Mouse (Mus musculus) gastrocnemius, postnatal 10 days (tissue): ENCODE data around the gene BC030867. TPM values are rescaled to one million over a fixed set of nuclear protein-coding genes. Genes with fewer than 3 reads are reported as not detected.

Source experiments
- DNase-seq: peaks from one replicate; pipeline ENCODE4 v3.0.0; 2021; ENCODE audit warnings: mixed read lengths
- total RNA-seq, 2 experiments: library from RNA; stranded (reverse); gene quantifications; 2 replicates each; pipeline ENCODE4 v1.2.3; 2021

BC030867 gene
- total RNA-seq, 2 experiments from 2014 or later = 0.99 to 1.2 TPM

- no peak for DNase-seq
These were observed 27.3 kb upstream of the BC030867 start for GRCm38 (mm10) chr11:102221243-102221953.

- no peak for DNase-seq
These were observed 26.7 kb upstream of the BC030867 start for GRCm38 (mm10) chr11:102221954-102222351.

- DNase-seq = no peak
These were observed 25.5 kb upstream of the BC030867 start for GRCm38 (mm10) chr11:102223166-102223565.

GRCm38 (mm10) chr11:102224686-102225085 lies 24.0 kb upstream of the BC030867 start:
- DNase-seq = no peak

- no peak for DNase-seq
These were observed 23.5 kb upstream of the BC030867 start for GRCm38 (mm10) chr11:102225221-102225620.

GRCm38 (mm10) chr11:102226067-102226978 lies 22.4 kb upstream of the BC030867 start:
- no peak for DNase-seq

GRCm38 (mm10) chr11:102227270-102228190 lies 21.2 kb upstream of the BC030867 start:
- DNase-seq = no peak

- no peak for DNase-seq
These were observed 20.5 kb upstream of the BC030867 start for GRCm38 (mm10) chr11:102228191-102228545.

- DNase-seq = no peak
These were observed 19.9 kb upstream of the BC030867 start for GRCm38 (mm10) chr11:102228646-102229268.

- peak; percentile 17 for DNase-seq
These were observed 19.2 kb upstream of the BC030867 start for GRCm38 (mm10) chr11:102229331-102229953.

GRCm38 (mm10) chr11:102230006-102230741 lies 18.5 kb upstream of the BC030867 start, which contains the start of gene Hdac5:
Gene Hdac5 (minus strand): TSS chr11:102230166.
- peak; percentile 96 for DNase-seq

- DNase-seq = no peak
These were observed 12.7 kb upstream of the BC030867 start for GRCm38 (mm10) chr11:102236022-102236421.

- DNase-seq = no peak
These were observed 8.0 kb upstream of the BC030867 start for GRCm38 (mm10) chr11:102240636-102241035.

- no peak for DNase-seq
These were observed 7.4 kb upstream of the BC030867 start for GRCm38 (mm10) chr11:102241246-102241645.

- DNase-seq = no peak
These were observed 6.8 kb upstream of the BC030867 start for GRCm38 (mm10) chr11:102241874-102242273.

GRCm38 (mm10) chr11:102244926-102245449 lies 3.7 kb upstream of the BC030867 start:
- DNase-seq = peak; percentile 51

- DNase-seq = no peak
These were observed 3.0 kb upstream of the BC030867 start for GRCm38 (mm10) chr11:102245581-102246272.

- no peak for DNase-seq
These were observed 2.4 kb upstream of the BC030867 start for GRCm38 (mm10) chr11:102246273-102246635.

- DNase-seq = no peak
These were observed 1.8 kb upstream of the BC030867 start for GRCm38 (mm10) chr11:102246871-102247270.
